Mouse (Mus musculus) heart, adult 9 months (tissue): ENCODE measurements around the gene Fam155a.
A peak's percentile ranks its signal among the peaks of the same experiment; 100 is the strongest.
"Not testable (repeated sequence)": the region's sequence is repeated elsewhere in the genome, so short reads cannot be mapped to it uniquely, and the experiment has no call there.

Experiments
- DNase-seq, 2 experiments: peaks; one replicate each; pipeline ENCODE4 v3.0.0; 2022; ENCODE audit warnings: low spot score in 2 of 2

Fam155a gene

GRCm38 (mm10) chr8:9660014-9660413 is 110.9 kb downstream of the Fam155a start:
- not testable (repeated sequence) for DNase-seq

- DNase-seq = no peak
Observed at GRCm38 (mm10) chr8:9656901-9657300, 114.1 kb downstream of the Fam155a start.

GRCm38 (mm10) chr8:9654826-9655225 is 116.1 kb downstream of the Fam155a start:
- DNase-seq = no peak

- DNase-seq = peak; percentile 2 to 5
Observed at GRCm38 (mm10) chr8:9653643-9654042, 117.3 kb downstream of the Fam155a start.

GRCm38 (mm10) chr8:9638162-9638561 is 132.8 kb downstream of the Fam155a start:
- DNase-seq = no peak

GRCm38 (mm10) chr8:9635240-9635639 is 135.7 kb downstream of the Fam155a start:
- DNase-seq = no peak

- no peak for DNase-seq
Observed at GRCm38 (mm10) chr8:9607086-9607701, 163.8 kb downstream of the Fam155a start.

GRCm38 (mm10) chr8:9596003-9596402 is 175.0 kb downstream of the Fam155a start:
- DNase-seq = no peak

GRCm38 (mm10) chr8:9581836-9582235 is 189.1 kb downstream of the Fam155a start:
- no peak for DNase-seq

GRCm38 (mm10) chr8:9580192-9580591 is 190.8 kb downstream of the Fam155a start:
- no peak for DNase-seq

- no peak for DNase-seq
Observed at GRCm38 (mm10) chr8:9571977-9572376, 199.0 kb downstream of the Fam155a start.

- DNase-seq = no peak
Observed at GRCm38 (mm10) chr8:9569516-9570170, 201.3 kb downstream of the Fam155a start.

- DNase-seq = no peak
Observed at GRCm38 (mm10) chr8:9549199-9549598, 221.8 kb downstream of the Fam155a start.

- DNase-seq = no peak
Observed at GRCm38 (mm10) chr8:9547558-9547954, 223.4 kb downstream of the Fam155a start.

- no peak for DNase-seq
Observed at GRCm38 (mm10) chr8:9546919-9547557, 223.9 kb downstream of the Fam155a start.

- DNase-seq = no peak
Observed at GRCm38 (mm10) chr8:9546429-9546828, 224.5 kb downstream of the Fam155a start.

- no peak for DNase-seq
Observed at GRCm38 (mm10) chr8:9545665-9546064, 225.3 kb downstream of the Fam155a start.

GRCm38 (mm10) chr8:9535730-9536372 is 235.1 kb downstream of the Fam155a start:
- no peak for DNase-seq

GRCm38 (mm10) chr8:9526515-9526914 is 244.4 kb downstream of the Fam155a start:
- no peak for DNase-seq

- DNase-seq = no peak
Observed at GRCm38 (mm10) chr8:9521577-9521976, 249.4 kb downstream of the Fam155a start.

GRCm38 (mm10) chr8:9500751-9501150 is 270.2 kb downstream of the Fam155a start:
- DNase-seq = no peak

GRCm38 (mm10) chr8:9494225-9494598 is 276.7 kb downstream of the Fam155a start:
- no peak for DNase-seq
